Mouse (Mus musculus) urinary bladder, postnatal 10 days (tissue): Measurements from ENCODE around the gene Tuba4a.

Experiments used
- DNase-seq: peaks from one replicate; pipeline ENCODE4 v3.0.0; 2022; ENCODE audit warnings: low spot score

Gene Tuba4a

GRCm38 (mm10) chr1:75219531-75219930 is at the start of gene Tuba4a:
Gene Tuba4a (minus strand): TSS chr1:75219865.
- no peak for DNase-seq

GRCm38 (mm10) chr1:75264091-75264880 is 44.6 kb upstream of the Tuba4a start, which contains the start of gene Ptprn:
Gene Ptprn (minus strand): TSS chr1:75264502.
- no peak for DNase-seq

GRCm38 (mm10) chr1:75262969-75263951 is 43.6 kb upstream of the Tuba4a start:
- no peak for DNase-seq

- no peak for DNase-seq
Observed at GRCm38 (mm10) chr1:75261278-75261677, 41.6 kb upstream of the Tuba4a start.

- no peak for DNase-seq
Observed at GRCm38 (mm10) chr1:75255516-75256046, 35.9 kb upstream of the Tuba4a start.

GRCm38 (mm10) chr1:75254625-75255013 is 35.0 kb upstream of the Tuba4a start:
- no peak for DNase-seq

- DNase-seq = peak; percentile 61
Observed at GRCm38 (mm10) chr1:75253849-75254624, 34.4 kb upstream of the Tuba4a start.

GRCm38 (mm10) chr1:75253029-75253428 is 33.4 kb upstream of the Tuba4a start:
- DNase-seq = no peak

GRCm38 (mm10) chr1:75252308-75252707 is 32.6 kb upstream of the Tuba4a start:
- DNase-seq = no peak

- peak; percentile 49 for DNase-seq
Observed at GRCm38 (mm10) chr1:75251112-75251970, 31.7 kb upstream of the Tuba4a start.

GRCm38 (mm10) chr1:75250498-75250897 is 30.8 kb upstream of the Tuba4a start:
- no peak for DNase-seq

GRCm38 (mm10) chr1:75248041-75248772 is 28.5 kb upstream of the Tuba4a start:
- DNase-seq = no peak

GRCm38 (mm10) chr1:75247071-75247930 is 27.6 kb upstream of the Tuba4a start:
- no peak for DNase-seq

GRCm38 (mm10) chr1:75244836-75245235 is 25.2 kb upstream of the Tuba4a start:
- no peak for DNase-seq

- DNase-seq = no peak
Observed at GRCm38 (mm10) chr1:75244175-75244826, 24.6 kb upstream of the Tuba4a start.

GRCm38 (mm10) chr1:75243411-75243810 is 23.7 kb upstream of the Tuba4a start:
- no peak for DNase-seq

- DNase-seq = no peak
Observed at GRCm38 (mm10) chr1:75239591-75239990, 19.9 kb upstream of the Tuba4a start.
